Mouse (Mus musculus) myocyte (in vitro differentiated cells): ENCODE results near the gene Prkg1.

ENCODE experiments used
- E2F4 ChIP-seq: IDR thresholded peaks from one replicate; pipeline ENCODE4 v1.6.1; 2011; ENCODE audit warnings: mild to moderate bottlenecking, control low read depth, moderate library complexity; ENCODE audit not compliant: insufficient read depth
- MAX ChIP-seq: IDR thresholded peaks from one replicate; pipeline ENCODE4 v1.6.1; 2011; ENCODE audit warnings: low read depth, mild to moderate bottlenecking, control low read depth
- TCF12 ChIP-seq: IDR thresholded peaks from one replicate; pipeline ENCODE4 v1.6.1; 2011; ENCODE audit warnings: mild to moderate bottlenecking, control low read depth; ENCODE audit not compliant: poor library complexity, insufficient read depth, severe bottlenecking

GRCm38 (mm10) chr19:31304760-31305159 is 460.1 kb downstream of the Prkg1 start:
- TF ChIP-seq E2F4 (no peak), MAX (no peak), TCF12 (no peak)
